Mouse (Mus musculus) testis, adult 2 months (tissue): Measurements from ENCODE around the gene 5031439G07Rik. TPM values are rescaled to one million over a fixed set of nuclear protein-coding genes. Genes with fewer than 3 reads are reported as not detected.

Experiments used
- H3K27ac ChIP-seq: fragments of 200-500 bp; 2 replicates; pipeline ENCODE4 v1.5.1; 2012; ENCODE audit warnings: low read depth, low read length; ENCODE audit not compliant: control insufficient read depth, insufficient read depth
- H3K27me3 ChIP-seq: fragments of 200-500 bp; 2 replicates; pipeline ENCODE4 v1.6.1; 2012; ENCODE audit warnings: mild to moderate bottlenecking, low read length, moderate library complexity; ENCODE audit not compliant: control insufficient read depth, insufficient read depth
- H3K36me3 ChIP-seq: fragments of 200-500 bp; 2 replicates; pipeline ENCODE4 v1.6.1; 2012; ENCODE audit warnings: mild to moderate bottlenecking, low read length; ENCODE audit not compliant: control insufficient read depth, insufficient read depth
- H3K4me1 ChIP-seq: fragments of 200-500 bp; 2 replicates; pipeline ENCODE4 v1.6.1; 2012; ENCODE audit warnings: low read length; ENCODE audit not compliant: control insufficient read depth, insufficient read depth
- H3K4me3 ChIP-seq: fragments of 200-500 bp; 2 replicates; pipeline ENCODE4 v1.5.1; 2012; ENCODE audit warnings: low read depth, mild to moderate bottlenecking, low read length, moderate library complexity, mixed read lengths; ENCODE audit not compliant: control insufficient read depth
- CTCF ChIP-seq: fragments of 200-500 bp; IDR thresholded peaks from 2 replicates; pipeline ENCODE4 v1.5.1; 2012; ENCODE audit warnings: low read depth, mild to moderate bottlenecking, inconsistent platforms, low read length, moderate library complexity; ENCODE audit not compliant: control insufficient read depth, insufficient read depth, insufficient replicate concordance
- POLR2A ChIP-seq: fragments of 200-500 bp; IDR thresholded peaks from 2 replicates; pipeline ENCODE4 v1.6.1; 2012; ENCODE audit warnings: low read depth, mild to moderate bottlenecking, inconsistent platforms, low read length, moderate library complexity; ENCODE audit not compliant: control insufficient read depth
- polyA plus RNA-seq: library from polyadenylated mRNA; depleted of rRNA; stranded (reverse); fragments of >200 nt; gene quantifications from 2 replicates; pipeline ENCODE4 v1.2.3, GENCODE M21; 2012

5031439G07Rik gene
- polyA plus RNA-seq, 1 experiment, result 29.2 TPM

GRCm38 (mm10) chr15:84942647-84943285, 45.6 kb downstream of the 5031439G07Rik start:
- Histone ChIP-seq H3K4me1 (no peaks in the 10 kb centered on the region), H3K27me3 (no peaks in the 10 kb centered on the region), H3K27ac (no peak overlapping the region), H3K36me3 (peaks cover 4% of the 10 kb centered on the region), H3K4me3 (no peak overlapping the region)
- TF ChIP-seq CTCF, result no peak
- no peak for TF ChIP-seq POLR2A

GRCm38 (mm10) chr15:84940102-84940501, 48.2 kb downstream of the 5031439G07Rik start:
- no peak for TF ChIP-seq CTCF
- TF ChIP-seq POLR2A, result no peak

GRCm38 (mm10) chr15:84934901-84935300, 53.5 kb downstream of the 5031439G07Rik start:
- Histone ChIP-seq H3K4me1 (no peaks in the 10 kb centered on the region), H3K27me3 (no peaks in the 10 kb centered on the region), H3K4me3 (no peak overlapping the region), H3K27ac (no peak overlapping the region), H3K36me3 (peaks cover 12% of the 10 kb centered on the region)
- no peak for TF ChIP-seq CTCF
- no peak for TF ChIP-seq POLR2A

More at GRCm38 (mm10) chr15:84940102-84940501, 48.2 kb downstream of the 5031439G07Rik start:
- Histone ChIP-seq H3K4me3 (no peak overlapping the region), H3K4me1 (no peaks in the 10 kb centered on the region), H3K36me3 (peaks cover 9% of the 10 kb centered on the region), H3K27ac (no peak overlapping the region), H3K27me3 (no peaks in the 10 kb centered on the region)

- Histone ChIP-seq H3K27ac (no peak overlapping the region), H3K36me3 (peaks cover 11% of the 10 kb centered on the region), H3K4me3 (no peak overlapping the region), H3K4me1 (no peaks in the 10 kb centered on the region), H3K27me3 (no peaks in the 10 kb centered on the region)
- TF ChIP-seq POLR2A (no peak), CTCF (no peak)
Measured at GRCm38 (mm10) chr15:84932351-84932750, 56.0 kb downstream of the 5031439G07Rik start.

- Histone ChIP-seq H3K27me3 (no peaks in the 10 kb centered on the region), H3K27ac (peak overlapping the region; percentile 25; the same call in 1 of the 2 replicates), H3K36me3 (peaks cover 4% of the 10 kb centered on the region), H3K4me1 (no peaks in the 10 kb centered on the region; the same call in 1 of the 2 replicates), H3K4me3 (peak overlapping the region; percentile 13; the same call in 1 of the 2 replicates)
- TF ChIP-seq POLR2A, result no peak
- no peak for TF ChIP-seq CTCF
Measured at GRCm38 (mm10) chr15:84925495-84926018, 62.8 kb downstream of the 5031439G07Rik start.

GRCm38 (mm10) chr15:84924781-84925315, 63.5 kb downstream of the 5031439G07Rik start:
- Histone ChIP-seq H3K4me3 (peak overlapping the region; percentile 81), H3K27ac (peak overlapping the region; percentile 45; the same call in 1 of the 2 replicates), H3K27me3 (no peaks in the 10 kb centered on the region), H3K36me3 (peaks cover 4% of the 10 kb centered on the region), H3K4me1 (no peaks in the 10 kb centered on the region; the same call in 1 of the 2 replicates)
- no peak for TF ChIP-seq CTCF
- no peak for TF ChIP-seq POLR2A

- H3K4me1 ChIP-seq, result no peaks in the 10 kb centered on the region; the same call in 1 of the 2 replicates
- TF ChIP-seq CTCF (no peak), POLR2A (no peak)
- H3K36me3 ChIP-seq, result peaks cover 3% of the 10 kb centered on the region
- H3K4me3 ChIP-seq, result peak overlapping the region; percentile 97
- no peaks in the 10 kb centered on the region for H3K27me3 ChIP-seq
- peak overlapping the region; percentile 90 for H3K27ac ChIP-seq
Measured at GRCm38 (mm10) chr15:84923508-84924181, 64.7 kb downstream of the 5031439G07Rik start.
